Mouse (Mus musculus): ENCODE results near the gene Ppp1r3d. TPM values are rescaled to one million over a fixed set of nuclear protein-coding genes. Genes with fewer than 3 reads are reported as not detected.

The Ppp1r3d gene
- polyA plus RNA-seq, 2 experiments = 0.42 to 0.45 TPM

DNA sequence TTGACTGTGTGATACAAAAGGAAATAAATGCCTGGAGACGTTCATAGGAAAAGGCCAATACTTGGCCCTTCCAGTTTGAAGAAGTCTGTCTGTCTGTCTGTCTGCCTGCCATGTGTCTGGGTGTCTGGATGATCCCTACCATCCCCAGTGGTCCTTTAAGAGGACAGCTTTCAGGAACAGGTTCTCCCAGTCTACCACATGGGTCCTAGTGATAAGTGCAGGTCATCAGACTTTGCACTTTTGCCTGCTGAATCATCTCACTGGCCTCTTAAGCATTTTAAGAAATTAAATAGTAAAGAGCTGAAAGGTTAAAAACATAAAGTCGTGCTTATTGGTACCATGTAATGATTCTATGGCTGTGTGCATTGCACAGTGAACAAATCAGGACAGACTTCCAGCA, 19.2 kb upstream of the Ppp1r3d start:
- no peaks in the 10 kb centered on the region for H3K36me3 ChIP-seq (replicated peaks; ENCODE audit: control insufficient read depth, insufficient read depth, low read depth)
- DNase-seq (ENCODE audit: low read depth in 3 of 3, low spot score in 3 of 3) = no peak
- H3K4me2 ChIP-seq (ENCODE audit: low read depth) = no peak overlapping the region
- H3K27ac ChIP-seq = no peak overlapping the region
- 41% methylated on average over 2 of the region's 2 CpGs for WGBS (ENCODE audit: insufficient replicate concordance)
- H3K9ac ChIP-seq (replicated peaks) = no peak overlapping the region
- H3K4me3 ChIP-seq (ENCODE audit: insufficient read depth in 1 of 2, low read depth in 2 of 2, low read length in 2 of 2) = no peak overlapping the region
- H3K27me3 ChIP-seq (ENCODE audit: control insufficient read depth, insufficient read depth, low read length) = no peaks in the 10 kb centered on the region
- ATAC-seq (ENCODE audit: insufficient read depth) = no peak
- H3K4me1 ChIP-seq (replicated peaks; ENCODE audit: control insufficient read depth in 2 of 2, insufficient read depth in 2 of 2, low read length in 1 of 2) = no peaks in the 10 kb centered on the region
- no peaks in the 10 kb centered on the region for H3K9me3 ChIP-seq (ENCODE audit: control insufficient read depth, low read length)
- TF ChIP-seq CTCF (IDR thresholded peaks at IDR 0.05; ENCODE audit: low read depth) (no peak), EP300 (IDR thresholded peaks at IDR 0.05; ENCODE audit: low read depth) (no peak)

- Histone ChIP-seq H3K4me1 (replicated peaks; ENCODE audit: control insufficient read depth in 2 of 2, insufficient read depth in 2 of 2, low read length in 1 of 2) (no peaks in the 10 kb centered on the region), H3K9ac (replicated peaks) (no peak within 1 kb of the TSS), H3K9me3 (ENCODE audit: control insufficient read depth, low read length) (no peaks in the 10 kb centered on the region), H3K4me2 (ENCODE audit: low read depth) (no peak within 1 kb of the TSS), H3K27me3 (ENCODE audit: control insufficient read depth, insufficient read depth, low read length) (no peaks in the 10 kb centered on the region), H3K36me3 (replicated peaks; ENCODE audit: control insufficient read depth, insufficient read depth, low read depth) (no peaks in the 10 kb centered on the region), H3K4me3 (ENCODE audit: insufficient read depth in 1 of 2, low read depth in 2 of 2, low read length in 2 of 2) (no peak within 1 kb of the TSS), H3K27ac (no peak within 1 kb of the TSS)
- DNase-seq (ENCODE audit: low read depth in 3 of 3, low spot score in 3 of 3) (no peak), ATAC-seq (ENCODE audit: insufficient read depth) (no peak)
- TF ChIP-seq CTCF (IDR thresholded peaks at IDR 0.05; ENCODE audit: low read depth) (no peak), EP300 (IDR thresholded peaks at IDR 0.05; ENCODE audit: low read depth) (no peak)
- WGBS (ENCODE audit: insufficient replicate concordance) = 81% methylated on average over 4 of the region's 4 CpGs
These were observed 16.0 kb upstream of the Ppp1r3d start, which contains the start of gene Cdh26 for GRCm38 (mm10) chr2:178430231-178430630. Gene Cdh26, plus strand, starts transcription at chr2:178430531.

DNA sequence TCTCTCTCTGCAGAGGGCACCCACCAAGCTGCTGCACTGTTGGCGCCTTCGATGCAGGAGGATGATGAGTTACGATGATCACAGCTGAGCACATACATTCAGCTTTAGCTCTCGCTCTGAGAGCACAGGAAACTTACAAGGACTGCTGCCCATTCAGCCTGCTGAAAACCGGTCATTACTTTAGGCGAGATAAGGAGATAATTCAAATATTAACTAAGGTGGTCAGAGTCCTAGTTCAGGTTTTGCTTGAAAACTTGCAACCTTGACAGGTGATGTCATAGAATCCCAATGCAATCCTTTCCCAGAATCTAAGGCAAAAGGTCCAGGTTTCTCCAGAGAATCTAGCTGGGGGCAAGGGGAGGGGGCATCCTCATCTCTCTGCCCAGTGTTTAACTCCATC, 15.2 kb upstream of the Ppp1r3d start:
- H3K9me3 ChIP-seq (ENCODE audit: control insufficient read depth, low read length) = no peaks in the 10 kb centered on the region
- H3K9ac ChIP-seq (replicated peaks) = no peak overlapping the region
- H3K4me3 ChIP-seq (ENCODE audit: insufficient read depth in 1 of 2, low read depth in 2 of 2, low read length in 2 of 2) = no peak overlapping the region
- H3K4me1 ChIP-seq (replicated peaks; ENCODE audit: control insufficient read depth in 2 of 2, insufficient read depth in 2 of 2, low read length in 1 of 2) = no peaks in the 10 kb centered on the region
- ATAC-seq (ENCODE audit: insufficient read depth) (no peak), DNase-seq (ENCODE audit: low read depth in 3 of 3, low spot score in 3 of 3) (no peak)
- no peaks in the 10 kb centered on the region for H3K36me3 ChIP-seq (replicated peaks; ENCODE audit: control insufficient read depth, insufficient read depth, low read depth)
- WGBS (ENCODE audit: insufficient replicate concordance) = 53% methylated on average over 6 of the region's 6 CpGs
- no peak overlapping the region for H3K4me2 ChIP-seq (ENCODE audit: low read depth)
- no peaks in the 10 kb centered on the region for H3K27me3 ChIP-seq (ENCODE audit: control insufficient read depth, insufficient read depth, low read length)
- H3K27ac ChIP-seq = no peak overlapping the region
- TF ChIP-seq EP300 (IDR thresholded peaks at IDR 0.05; ENCODE audit: low read depth) (no peak), CTCF (IDR thresholded peaks at IDR 0.05; ENCODE audit: low read depth) (no peak)

DNA sequence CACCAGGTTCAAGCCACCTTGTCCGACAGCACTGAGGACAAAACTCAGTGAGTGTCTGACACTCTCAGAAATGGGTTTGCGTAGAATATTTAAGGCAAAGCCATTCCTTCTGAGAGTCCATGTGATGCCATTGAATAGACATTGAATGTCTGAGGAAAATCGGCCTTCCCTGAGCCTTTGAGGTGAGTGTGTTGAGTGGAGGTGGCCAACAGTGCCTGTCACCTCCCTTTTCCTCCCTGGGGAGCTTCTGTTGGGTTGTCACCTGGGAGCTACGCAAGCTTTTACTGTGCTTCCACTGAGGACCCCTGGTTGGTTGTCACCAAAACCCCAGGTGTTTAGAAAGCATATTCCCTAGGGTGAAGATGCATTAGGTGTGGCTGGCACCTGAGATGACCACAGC, 14.4 kb upstream of the Ppp1r3d start:
- TF ChIP-seq CTCF (IDR thresholded peaks at IDR 0.05; ENCODE audit: low read depth) (no peak), EP300 (IDR thresholded peaks at IDR 0.05; ENCODE audit: low read depth) (no peak)
- Histone ChIP-seq H3K27me3 (ENCODE audit: control insufficient read depth, insufficient read depth, low read length) (no peaks in the 10 kb centered on the region), H3K27ac (no peak overlapping the region), H3K9ac (replicated peaks) (no peak overlapping the region), H3K4me2 (ENCODE audit: low read depth) (no peak overlapping the region), H3K36me3 (replicated peaks; ENCODE audit: control insufficient read depth, insufficient read depth, low read depth) (no peaks in the 10 kb centered on the region), H3K4me3 (ENCODE audit: insufficient read depth in 1 of 2, low read depth in 2 of 2, low read length in 2 of 2) (no peak overlapping the region), H3K4me1 (replicated peaks; ENCODE audit: control insufficient read depth in 2 of 2, insufficient read depth in 2 of 2, low read length in 1 of 2) (no peaks in the 10 kb centered on the region), H3K9me3 (ENCODE audit: control insufficient read depth, low read length) (no peaks in the 10 kb centered on the region)
- ATAC-seq (ENCODE audit: insufficient read depth) (no peak), DNase-seq (ENCODE audit: low read depth in 3 of 3, low spot score in 3 of 3) (no peak)
- 63% methylated on average over 4 of the region's 4 CpGs for WGBS (ENCODE audit: insufficient replicate concordance)

GRCm38 (mm10) chr2:178428183-178428582, 13.9 kb upstream of the Ppp1r3d start:
- ATAC-seq (ENCODE audit: insufficient read depth) (no peak), DNase-seq (ENCODE audit: low read depth in 3 of 3, low spot score in 3 of 3) (no peak)
- H3K9me3 ChIP-seq (ENCODE audit: control insufficient read depth, low read length) = no peaks in the 10 kb centered on the region
- WGBS (ENCODE audit: insufficient replicate concordance) = 54% methylated on average over 9 of the region's 9 CpGs
- H3K4me2 ChIP-seq (ENCODE audit: low read depth) = no peak overlapping the region
- no peak overlapping the region for H3K4me3 ChIP-seq (ENCODE audit: insufficient read depth in 1 of 2, low read depth in 2 of 2, low read length in 2 of 2)
- no peaks in the 10 kb centered on the region for H3K36me3 ChIP-seq (replicated peaks; ENCODE audit: control insufficient read depth, insufficient read depth, low read depth)
- TF ChIP-seq EP300 (IDR thresholded peaks at IDR 0.05; ENCODE audit: low read depth) = no peak
- no peaks in the 10 kb centered on the region for H3K4me1 ChIP-seq (replicated peaks; ENCODE audit: control insufficient read depth in 2 of 2, insufficient read depth in 2 of 2, low read length in 1 of 2)
- H3K27me3 ChIP-seq (ENCODE audit: control insufficient read depth, insufficient read depth, low read length) = no peaks in the 10 kb centered on the region
- no peak overlapping the region for H3K27ac ChIP-seq
- H3K9ac ChIP-seq (replicated peaks) = no peak overlapping the region
